Mouse (Mus musculus): ENCODE results near the gene Ttc28. TPM values are rescaled to one million over a fixed set of nuclear protein-coding genes. Genes with fewer than 3 reads are reported as not detected.

The Ttc28 gene
- polyA plus RNA-seq, 1 experiment from 2014 or later, result 13.9 TPM

- no peaks in the 10 kb centered on the region for H3K9me3 ChIP-seq (replicated peaks)
- no peak overlapping the region for H3K9ac ChIP-seq
- 91% methylated on average over 6 of the region's 6 CpGs for WGBS
- no peak for ATAC-seq (replicated peaks; ENCODE audit: low FRiP score)
- H3K4me2 ChIP-seq, result no peak overlapping the region
- H3K36me3 ChIP-seq, result no peaks in the 10 kb centered on the region
- H3K4me1 ChIP-seq, result no peaks in the 10 kb centered on the region
- H3K27me3 ChIP-seq, result no peaks in the 10 kb centered on the region
- H3K4me3 ChIP-seq (replicated peaks), result no peak overlapping the region
- no peak overlapping the region for H3K27ac ChIP-seq
Measured at GRCm38 (mm10) chr5:111315061-111315460, 435.5 kb downstream of the Ttc28 start.

DNA sequence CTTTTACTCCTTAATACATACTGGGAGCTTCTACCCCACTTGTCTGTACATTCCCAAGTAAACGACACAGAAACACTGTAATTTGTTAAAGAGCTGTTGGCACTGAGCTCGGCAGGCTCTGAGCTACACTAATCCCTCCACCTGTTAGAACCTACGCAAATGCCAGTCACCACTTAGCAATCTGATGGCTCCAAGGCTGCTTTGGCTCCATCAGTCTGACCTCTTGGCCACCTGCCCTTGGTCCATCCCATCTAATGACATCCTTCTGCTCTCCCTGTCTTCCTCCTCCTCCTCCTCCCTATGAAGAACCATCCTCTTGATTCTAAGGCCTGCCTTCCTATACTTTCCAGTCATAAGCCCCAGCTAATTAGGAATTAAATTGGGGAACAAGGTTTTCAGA, 437.9 kb downstream of the Ttc28 start:
- no peak overlapping the region for H3K4me2 ChIP-seq
- H3K4me3 ChIP-seq (replicated peaks), result no peak overlapping the region
- no peak overlapping the region for H3K27ac ChIP-seq
- H3K36me3 ChIP-seq, result no peaks in the 10 kb centered on the region
- no peak for ATAC-seq (replicated peaks; ENCODE audit: low FRiP score)
- H3K4me1 ChIP-seq, result no peaks in the 10 kb centered on the region
- no peaks in the 10 kb centered on the region for H3K27me3 ChIP-seq
- no peak overlapping the region for H3K9ac ChIP-seq
- WGBS, result 89% methylated on average over 3 of the region's 3 CpGs
- no peaks in the 10 kb centered on the region for H3K9me3 ChIP-seq (replicated peaks)

DNA sequence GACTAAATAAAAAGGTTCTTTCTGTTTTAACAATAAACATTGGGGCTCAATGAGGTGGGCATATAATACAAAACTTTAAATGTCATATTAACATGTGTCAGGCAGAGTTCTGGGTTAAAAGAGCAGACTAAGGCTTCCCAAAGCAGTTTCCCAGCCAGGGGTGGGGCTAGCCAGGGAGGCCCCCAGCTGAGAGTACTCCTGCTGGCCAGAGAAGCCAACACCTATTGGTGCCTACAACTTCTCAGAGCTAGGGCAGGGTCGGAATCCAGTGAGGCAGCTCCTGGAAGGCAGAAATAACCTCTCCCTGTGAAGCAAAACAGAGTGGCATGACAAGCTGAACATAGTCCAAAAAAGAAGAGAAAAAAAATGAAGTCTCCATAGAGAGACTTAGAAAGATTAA, 439.3 kb downstream of the Ttc28 start:
- Histone ChIP-seq H3K9me3 (replicated peaks) (no peaks in the 10 kb centered on the region), H3K27ac (no peak overlapping the region), H3K27me3 (no peaks in the 10 kb centered on the region), H3K4me2 (no peak overlapping the region), H3K4me3 (replicated peaks) (no peak overlapping the region), H3K4me1 (peaks cover 2% of the 10 kb centered on the region; the same call in 1 of the 2 replicates), H3K9ac (no peak overlapping the region), H3K36me3 (no peaks in the 10 kb centered on the region)
- 43% methylated on average over 1 of the region's 1 CpGs for WGBS
- no peak for ATAC-seq (replicated peaks; ENCODE audit: low FRiP score)

DNA sequence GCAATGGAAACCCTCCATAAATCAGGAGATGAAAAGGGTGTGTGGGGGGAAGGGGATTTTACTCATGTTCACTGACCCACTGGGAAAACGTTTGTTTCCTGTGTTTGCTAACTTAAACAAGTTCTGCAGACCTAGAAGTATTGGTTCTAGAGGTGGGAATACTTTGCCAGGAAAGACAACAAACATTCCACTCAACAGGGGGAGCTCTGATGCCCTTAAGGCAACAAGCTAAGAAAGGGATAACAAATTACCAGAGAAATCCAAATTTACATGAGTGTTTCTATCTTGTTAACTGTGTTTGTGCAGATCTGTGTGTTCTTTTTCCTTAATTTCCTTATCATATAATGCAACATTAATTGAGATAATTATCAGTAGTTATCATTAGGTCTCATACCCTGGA, 446.2 kb downstream of the Ttc28 start:
- 14% methylated on average over 1 of the region's 1 CpGs for WGBS
- H3K36me3 ChIP-seq, result no peaks in the 10 kb centered on the region
- no peaks in the 10 kb centered on the region for H3K9me3 ChIP-seq (replicated peaks)
- no peak overlapping the region for H3K27ac ChIP-seq
- H3K9ac ChIP-seq, result no peak overlapping the region
- no peak overlapping the region for H3K4me3 ChIP-seq (replicated peaks)
- H3K27me3 ChIP-seq, result no peaks in the 10 kb centered on the region
- no peak overlapping the region for H3K4me2 ChIP-seq
- H3K4me1 ChIP-seq, result peaks cover 8% of the 10 kb centered on the region
- ATAC-seq (replicated peaks; ENCODE audit: low FRiP score), result no peak

- 77% methylated on average over 7 of the region's 7 CpGs for WGBS
- Histone ChIP-seq H3K9me3 (replicated peaks) (no peaks in the 10 kb centered on the region), H3K27me3 (no peaks in the 10 kb centered on the region), H3K36me3 (no peaks in the 10 kb centered on the region), H3K4me1 (peaks cover 19% of the 10 kb centered on the region), H3K4me3 (replicated peaks) (no peak overlapping the region), H3K4me2 (no peak overlapping the region), H3K9ac (no peak overlapping the region), H3K27ac (no peak overlapping the region)
- no peak for ATAC-seq (replicated peaks; ENCODE audit: low FRiP score)
Measured at GRCm38 (mm10) chr5:111327420-111327819, 447.8 kb downstream of the Ttc28 start.

DNA sequence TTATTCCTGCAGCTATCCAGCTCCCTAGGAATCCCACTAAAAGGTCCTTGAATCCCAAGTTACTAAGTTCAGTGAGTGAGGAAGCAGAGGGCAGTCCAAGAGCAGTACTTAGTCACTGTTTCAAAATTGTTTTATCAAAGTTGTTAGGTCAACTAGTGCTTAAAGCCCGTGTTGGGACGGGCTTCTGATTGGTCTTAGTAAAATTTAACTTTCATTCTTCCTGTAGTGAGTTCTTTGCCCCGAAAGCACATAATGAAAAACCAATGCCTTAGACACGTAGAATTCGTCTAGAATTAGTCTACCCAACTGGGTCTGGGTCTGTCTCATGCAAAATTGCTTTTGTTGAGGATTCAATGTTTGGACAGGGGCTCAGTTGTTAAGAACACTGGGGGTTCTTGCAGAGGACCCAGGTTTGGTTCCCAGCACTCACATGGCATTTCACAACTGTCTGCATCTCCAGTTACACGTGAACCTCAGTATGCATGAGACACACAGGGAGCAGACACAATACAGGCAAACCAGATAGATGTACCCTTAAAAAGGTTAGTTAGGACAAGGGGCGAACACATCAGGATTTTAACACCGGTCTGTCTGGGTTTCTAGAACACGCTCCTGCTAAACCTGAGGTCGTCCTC, 450.3 kb downstream of the Ttc28 start:
- 23% methylated on average over 10 of the region's 10 CpGs for WGBS

DNA sequence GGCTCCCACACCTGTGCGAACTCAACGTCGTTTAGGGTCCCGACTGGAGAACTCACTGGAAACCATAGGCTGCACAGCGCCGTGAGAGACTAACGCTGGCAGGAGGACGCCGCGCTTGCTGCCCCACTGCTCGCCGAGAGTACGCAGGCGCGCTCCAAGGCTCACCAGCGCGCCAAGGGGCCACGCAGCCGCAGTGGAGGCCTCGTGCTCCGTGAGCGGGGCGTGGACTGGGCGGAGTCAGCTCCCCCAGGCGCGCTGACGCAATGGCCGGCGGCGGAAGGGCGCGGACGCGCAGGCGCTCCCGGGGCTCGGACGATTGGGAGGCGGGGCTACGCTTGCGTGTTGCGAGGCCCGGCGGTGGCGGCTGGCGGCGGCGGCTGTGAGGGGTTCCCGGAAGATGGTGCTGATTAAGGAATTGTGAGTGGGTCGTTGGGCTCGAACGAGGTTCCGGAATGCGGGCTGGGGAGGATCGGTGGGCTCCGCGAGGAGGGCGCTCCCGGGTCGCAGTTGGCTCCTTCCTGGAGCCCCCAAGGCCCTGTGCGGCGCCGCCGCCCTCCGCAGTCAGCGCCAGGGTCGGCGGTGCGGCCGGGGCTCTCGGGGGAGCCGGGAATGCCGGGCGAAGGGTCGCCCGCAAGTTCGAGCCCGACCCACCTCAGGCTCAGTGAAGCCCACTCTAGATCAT, 451.0 kb downstream of the Ttc28 start, which contains the start of gene Pitpnb:
TSS of gene Pitpnb (plus strand) at position 347 of the 682 bp plus-strand sequence.
- Histone ChIP-seq H3K36me3 (peaks cover 22% of the 10 kb centered on the region), H3K4me1 (peaks cover 18% of the 10 kb centered on the region), H3K27ac (peak within 1 kb of the TSS; percentile 89), H3K4me2 (peak within 1 kb of the TSS; percentile 78), H3K9ac (peak within 1 kb of the TSS; percentile 97), H3K4me3 (replicated peaks) (peak within 1 kb of the TSS; percentile 91), H3K27me3 (no peaks in the 10 kb centered on the region), H3K9me3 (replicated peaks) (no peaks in the 10 kb centered on the region)
- under 1% methylated on average over 69 of the region's 78 CpGs for WGBS
- peak; percentile 99 for ATAC-seq (replicated peaks; ENCODE audit: low FRiP score)

More for the DNA sequence above, 450.3 kb downstream of the Ttc28 start:
- Histone ChIP-seq H3K36me3 (peaks cover 16% of the 10 kb centered on the region), H3K4me2 (peak overlapping the region; percentile 78), H3K4me3 (replicated peaks) (peak overlapping the region; percentile 91), H3K27ac (peak overlapping the region; percentile 89), H3K9ac (peak overlapping the region; percentile 97), H3K4me1 (peaks cover 18% of the 10 kb centered on the region), H3K27me3 (no peaks in the 10 kb centered on the region), H3K9me3 (replicated peaks) (no peaks in the 10 kb centered on the region)
- ATAC-seq (replicated peaks; ENCODE audit: low FRiP score), result peak; percentile 45

GRCm38 (mm10) chr5:111331099-111331435, 451.5 kb downstream of the Ttc28 start:
- peak overlapping the region; percentile 91 for H3K4me3 ChIP-seq (replicated peaks)
- no peaks in the 10 kb centered on the region for H3K9me3 ChIP-seq (replicated peaks)
- H3K4me1 ChIP-seq, result peaks cover 18% of the 10 kb centered on the region
- ATAC-seq (replicated peaks; ENCODE audit: low FRiP score), result no peak
- under 1% methylated on average over 14 of the region's 14 CpGs for WGBS
- peaks cover 26% of the 10 kb centered on the region for H3K36me3 ChIP-seq
- H3K27me3 ChIP-seq, result no peaks in the 10 kb centered on the region
- peak overlapping the region; percentile 97 for H3K9ac ChIP-seq
- peak overlapping the region; percentile 89 for H3K27ac ChIP-seq
- peak overlapping the region; percentile 78 for H3K4me2 ChIP-seq

DNA sequence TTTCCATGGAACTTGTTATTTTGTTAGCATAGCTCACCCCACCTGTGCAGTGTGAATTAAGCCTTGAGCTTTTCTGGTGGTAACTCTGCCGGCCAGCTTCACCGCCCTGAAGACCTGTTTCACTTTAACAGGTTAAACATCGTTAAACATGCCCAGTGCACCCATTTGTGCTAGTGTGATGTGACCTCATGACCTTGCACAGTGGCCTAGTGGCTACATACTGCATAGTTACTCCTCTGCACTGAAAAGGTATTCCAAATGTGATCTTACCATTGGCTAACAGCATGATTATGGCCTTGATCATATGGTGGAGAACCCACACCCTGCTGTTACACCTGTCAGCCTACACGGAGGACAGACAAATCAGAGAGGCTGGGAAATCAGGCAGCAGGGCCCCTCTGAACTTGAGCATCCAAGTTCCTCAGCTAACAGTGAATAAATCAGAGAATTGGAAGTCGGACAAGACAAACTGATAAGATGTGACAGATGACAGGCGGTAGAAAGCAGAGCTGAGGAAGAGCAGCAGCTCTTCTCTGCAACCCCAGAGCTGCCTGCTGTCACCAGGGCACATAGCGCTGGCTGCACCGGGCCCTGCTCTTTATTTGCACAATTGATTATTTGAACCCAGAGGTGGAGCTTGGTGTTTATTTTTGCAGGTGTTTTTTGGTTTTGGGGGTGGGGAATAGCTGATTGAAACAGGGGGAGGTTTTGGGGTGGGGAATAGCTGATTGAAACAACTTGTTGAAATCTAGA, 456.5 kb downstream of the Ttc28 start:
- no peak for ATAC-seq (replicated peaks; ENCODE audit: low FRiP score)
- Histone ChIP-seq H3K9ac (no peak overlapping the region), H3K36me3 (peaks cover 68% of the 10 kb centered on the region), H3K9me3 (replicated peaks) (no peaks in the 10 kb centered on the region), H3K27me3 (no peaks in the 10 kb centered on the region), H3K4me3 (replicated peaks) (no peak overlapping the region), H3K4me1 (peaks cover 13% of the 10 kb centered on the region), H3K27ac (no peak overlapping the region), H3K4me2 (no peak overlapping the region)
- WGBS, result 86% methylated on average over 8 of the region's 8 CpGs

MicroRNA genes within 50 kb of the gene (microRNA counts, 519-probe panel; counts per million panel counts)
- 2,258 counts per million, percentile 28 among the panel's probes with 10 or more counts for microRNA mmu-miR-701

Small RNAs within 50 kb of the gene (microRNA-seq; reads per million reads assigned to microRNA genes)
- gene Mir701, result 137 reads per million, percentile 61 among the genes with 10 or more reads in this experiment

Other genes starting within 250 kb of the Ttc28 start
- 54.0 and 62.4 TPM in 2 replicates for gene Noc4l, start 226.4 kb upstream of the Ttc28 start, polyA plus RNA-seq (2015; fragmentation: Nextera tagmentation; extraction: Ambion mirVana)
- 23.7 and 28.2 TPM in 2 replicates for gene Ddx51, start 226.4 kb upstream of the Ttc28 start, polyA plus RNA-seq (2015; fragmentation: Nextera tagmentation; extraction: Ambion mirVana)
- gene Ep400, start 109.1 kb upstream of the Ttc28 start, polyA plus RNA-seq (2015; fragmentation: Nextera tagmentation; extraction: Ambion mirVana), result 45.0 and 47.5 TPM in 2 replicates
- 41.6 and 42.8 TPM in 2 replicates for gene Pus1, start 99.1 kb upstream of the Ttc28 start, polyA plus RNA-seq (2015; fragmentation: Nextera tagmentation; extraction: Ambion mirVana)
- 16.2 and 19.3 TPM in 2 replicates for gene Ulk1, start 69.7 kb upstream of the Ttc28 start, polyA plus RNA-seq (2015; fragmentation: Nextera tagmentation; extraction: Ambion mirVana)
- 31.5 and 35.8 TPM in 2 replicates for gene Hscb, start 40.0 kb upstream of the Ttc28 start, polyA plus RNA-seq (2015; fragmentation: Nextera tagmentation; extraction: Ambion mirVana)
- gene Chek2, start 39.8 kb upstream of the Ttc28 start, polyA plus RNA-seq (2015; fragmentation: Nextera tagmentation; extraction: Ambion mirVana), result 36.3 and 36.8 TPM in 2 replicates